Mouse (Mus musculus) T-helper 2 cell (primary cell): ENCODE measurements around the gene H2-M11.

Experiments
- in situ Hi-C: fragments of 300-600 bp; cut with MboI, MseI; formaldehyde crosslinking; loops from one replicate; pipeline ENCODE4 v1.15.1; 2025; ENCODE audit warnings: high pct_unique_total_duplicates

H2-M11 gene

GRCm38 (mm10) chr17:36546775-36547174 lies at the start of gene H2-M11:
Gene H2-M11, plus strand, starts transcription at chr17:36547075.
- in situ Hi-C loops = no loop called here

DNA sequence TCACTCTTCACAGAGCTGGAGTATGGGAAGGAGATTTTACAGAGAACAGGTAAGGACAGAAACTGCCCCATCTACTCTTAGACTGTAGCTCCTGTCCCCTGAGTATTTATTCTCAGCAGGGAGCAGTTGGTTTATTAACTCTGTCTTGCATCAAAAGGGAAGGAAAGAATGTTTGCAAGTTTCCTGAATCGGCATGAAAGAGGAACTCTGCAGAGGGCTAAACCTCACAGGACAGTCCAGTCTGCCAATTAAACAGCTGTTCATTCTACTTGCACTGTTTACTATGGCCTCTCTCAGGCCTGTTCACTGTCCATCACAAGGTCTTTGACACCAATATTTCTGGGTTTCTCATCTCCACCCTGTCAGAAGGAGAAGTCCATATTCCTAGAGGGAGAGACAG lies 46.4 kb upstream of the H2-M11 start:
- in situ Hi-C loops = no loop called here

- in situ Hi-C loops = no loop called here
Measured at GRCm38 (mm10) chr17:36503910-36504309, 43.0 kb upstream of the H2-M11 start.
